Mouse (Mus musculus) neural tube, embryonic 14.5 days (tissue): ENCODE data around the gene Il4i1. TPM values are rescaled to one million over a fixed set of nuclear protein-coding genes. Genes with fewer than 3 reads are reported as not detected.

Experiments used
- ATAC-seq: fragments of 200-750 bp; cut with Nextera tagmentation; 2 replicates; pipeline ENCODE4 v1.8.0; 2017; ENCODE audit warnings: low read depth, mild to moderate bottlenecking, moderate TSS enrichment, moderate library complexity
- H3K27ac ChIP-seq: fragments of 300-500 bp; sonication (generic); 2 replicates; pipeline ENCODE4 v1.5.1; 2014; ENCODE audit warnings: low read depth, mild to moderate bottlenecking, control low read depth, low read length, moderate library complexity, mixed read lengths
- H3K27me3 ChIP-seq: fragments of 300-500 bp; sonication (generic); 2 replicates; pipeline ENCODE4 v1.6.1; 2014; ENCODE audit warnings: low read length; ENCODE audit not compliant: control insufficient read depth, insufficient read depth
- H3K36me3 ChIP-seq: fragments of 300-500 bp; sonication (generic); 2 replicates; pipeline ENCODE4 v1.6.1; 2014; ENCODE audit warnings: low read length, mixed read lengths; ENCODE audit not compliant: control insufficient read depth, insufficient read depth
- H3K4me1 ChIP-seq: fragments of 300-500 bp; sonication (generic); 2 replicates; pipeline ENCODE4 v1.6.1; 2014; ENCODE audit warnings: low read length; ENCODE audit not compliant: control insufficient read depth, insufficient read depth
- H3K4me2 ChIP-seq: fragments of 300-500 bp; sonication (generic); 2 replicates; pipeline ENCODE4 v1.6.1; 2014; ENCODE audit warnings: mild to moderate bottlenecking, low read depth, low read length, control low read depth
- H3K4me3 ChIP-seq: fragments of 300-500 bp; sonication (generic); 2 replicates; pipeline ENCODE4 v1.5.1; 2014; ENCODE audit warnings: low read depth, low read length, control low read depth, mixed read lengths
- H3K9ac ChIP-seq: fragments of 300-500 bp; sonication (generic); replicated peaks from 2 replicates; pipeline ENCODE4 v1.6.1; 2014; ENCODE audit warnings: low read depth, mild to moderate bottlenecking, control low read depth, low read length, mixed read lengths
- H3K9me3 ChIP-seq: fragments of 300-500 bp; sonication (generic); 2 replicates; pipeline ENCODE4 v1.6.1; 2016; ENCODE audit warnings: low read length; ENCODE audit not compliant: control insufficient read depth
- WGBS: fragments of 180-500 bp; shearing (Covaris S2); extraction: QIAGEN DNeasy Blood & Tissue Kit; methylation state at CpG from one replicate; pipeline ENCODE4 v1.1.7; 2014; 5-methylcytosine and 5-hydroxymethylcytosine counted together
- polyA plus RNA-seq: library from polyadenylated mRNA; unstranded; fragments of >200 nt; fragmentation: Nextera tagmentation; extraction: Ambion mirVana; gene quantifications from 2 replicates; pipeline ENCODE4 v1.2.1, GENCODE M21; 2014

Gene Il4i1
- polyA plus RNA-seq, 1 experiment from 2014 or later: 1.7 TPM

DNA sequence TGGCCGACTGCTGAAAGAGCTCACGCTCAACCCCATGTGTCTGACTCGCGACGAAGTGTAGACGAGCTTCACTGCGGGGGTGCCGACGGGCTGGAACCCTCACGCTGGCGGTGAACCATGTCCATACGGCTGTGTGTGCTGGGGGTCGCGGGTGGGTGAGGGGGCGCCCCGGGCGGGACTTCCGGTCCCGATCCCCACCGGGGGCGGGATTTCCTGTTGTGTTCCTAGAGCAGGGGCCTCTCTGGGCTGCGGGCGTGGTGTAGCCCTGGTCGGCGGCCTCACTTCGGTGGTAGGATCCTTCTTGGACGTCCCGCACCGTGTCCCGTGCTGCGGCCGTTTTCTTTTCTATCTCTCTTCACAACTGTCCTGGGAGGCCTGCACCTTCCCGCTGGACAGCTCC is 34.0 kb downstream of the Il4i1 start:
- Histone ChIP-seq H3K27ac (peak overlapping the region; percentile 97), H3K4me2 (peak overlapping the region; percentile 71), H3K9ac (peak overlapping the region; percentile 73), H3K36me3 (peaks cover 19% of the 10 kb centered on the region), H3K4me1 (peaks cover 29% of the 10 kb centered on the region), H3K4me3 (peak overlapping the region; percentile 68), H3K27me3 (no peaks in the 10 kb centered on the region), H3K9me3 (no peaks in the 10 kb centered on the region)
- WGBS: under 1% methylated on average over 32 of the region's 33 CpGs
- ATAC-seq: peak; percentile 44

DNA sequence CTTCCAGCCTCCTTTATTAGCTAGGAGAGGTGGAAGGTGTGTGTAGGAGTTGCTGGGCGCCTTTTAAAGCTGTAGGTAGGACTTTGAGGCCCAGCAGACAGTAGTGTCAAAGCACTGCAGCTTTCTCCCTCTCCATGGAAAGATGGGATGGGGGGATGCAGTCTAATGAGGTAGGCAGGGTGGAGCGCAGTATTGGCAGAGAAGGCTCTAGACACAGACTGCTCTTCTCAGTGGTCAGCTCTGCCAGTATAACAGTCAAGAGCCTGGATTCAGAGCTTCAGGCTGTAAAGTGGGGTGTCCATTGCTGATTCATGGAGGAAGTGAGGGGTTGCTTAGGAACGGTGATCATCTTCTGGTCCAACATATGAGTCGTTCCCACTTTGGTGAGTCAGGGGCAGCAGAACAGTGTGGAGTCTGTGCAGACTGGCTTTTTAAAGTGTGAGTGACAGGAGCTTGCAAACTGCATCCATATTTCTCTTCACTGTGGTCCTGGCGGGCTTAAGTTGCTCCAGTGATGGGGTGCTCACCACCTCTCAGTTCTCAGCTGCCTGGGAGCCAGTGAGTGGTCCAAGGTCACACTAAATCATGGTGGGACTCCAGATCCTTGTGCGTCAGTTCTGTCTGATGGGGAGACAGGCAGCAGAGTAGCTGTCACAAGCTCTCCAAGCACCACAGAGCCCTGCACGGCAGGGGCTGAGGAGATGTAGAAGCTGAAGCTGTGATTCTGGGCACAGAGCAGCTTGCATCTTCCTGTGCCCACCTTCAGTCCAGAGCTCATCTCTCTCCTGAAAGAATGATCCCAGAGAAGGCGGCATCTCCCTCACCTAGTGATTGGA is 34.8 kb downstream of the Il4i1 start:
- WGBS: 82% methylated on average over 8 of the region's 8 CpGs
- no peak overlapping the region for H3K27ac ChIP-seq
- peak overlapping the region; percentile 73 for H3K9ac ChIP-seq
- peaks cover 11% of the 10 kb centered on the region for H3K36me3 ChIP-seq
- H3K9me3 ChIP-seq: no peaks in the 10 kb centered on the region
- H3K27me3 ChIP-seq: no peaks in the 10 kb centered on the region
- peaks cover 30% of the 10 kb centered on the region for H3K4me1 ChIP-seq
- H3K4me2 ChIP-seq: peak overlapping the region; percentile 71
- no peak for ATAC-seq
- H3K4me3 ChIP-seq: peak overlapping the region; percentile 68

DNA sequence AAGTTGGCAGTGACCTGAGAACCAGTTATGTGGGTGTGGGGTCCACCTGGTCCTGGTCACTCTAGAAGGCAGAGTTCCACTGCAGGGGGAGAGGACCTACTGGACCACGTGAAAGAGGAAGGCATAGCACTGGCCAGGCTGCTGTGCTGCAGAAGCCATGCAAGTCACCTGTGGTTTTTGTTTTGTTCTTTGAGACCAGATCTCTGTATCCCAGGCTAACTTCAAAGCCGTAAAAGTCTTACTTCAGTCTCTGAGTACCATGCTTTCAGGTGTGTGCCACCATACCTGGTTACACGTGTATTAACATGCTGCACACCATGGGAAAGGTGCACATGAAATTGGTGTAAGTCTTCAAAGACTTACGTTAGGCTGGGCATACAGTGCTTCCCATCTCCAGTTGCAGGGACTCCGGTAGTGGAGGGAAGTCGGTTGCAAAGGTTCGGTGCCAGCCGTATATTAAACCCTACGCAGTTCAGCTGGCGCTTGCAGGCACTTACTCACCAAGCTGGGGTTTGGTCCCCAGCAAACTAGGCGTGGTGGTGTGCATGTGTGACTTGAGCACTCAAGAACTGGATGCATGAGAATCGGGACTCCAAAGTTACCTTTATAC is 35.5 kb downstream of the Il4i1 start:
- Histone ChIP-seq H3K27ac (no peak overlapping the region), H3K4me3 (no peak overlapping the region), H3K9ac (no peak overlapping the region), H3K4me2 (no peak overlapping the region), H3K4me1 (peaks cover 34% of the 10 kb centered on the region), H3K27me3 (no peaks in the 10 kb centered on the region), H3K36me3 (peaks cover 3% of the 10 kb centered on the region; the same call in 1 of the 2 replicates), H3K9me3 (no peaks in the 10 kb centered on the region)
- no peak for ATAC-seq
- 93% methylated on average over 12 of the region's 12 CpGs for WGBS

DNA sequence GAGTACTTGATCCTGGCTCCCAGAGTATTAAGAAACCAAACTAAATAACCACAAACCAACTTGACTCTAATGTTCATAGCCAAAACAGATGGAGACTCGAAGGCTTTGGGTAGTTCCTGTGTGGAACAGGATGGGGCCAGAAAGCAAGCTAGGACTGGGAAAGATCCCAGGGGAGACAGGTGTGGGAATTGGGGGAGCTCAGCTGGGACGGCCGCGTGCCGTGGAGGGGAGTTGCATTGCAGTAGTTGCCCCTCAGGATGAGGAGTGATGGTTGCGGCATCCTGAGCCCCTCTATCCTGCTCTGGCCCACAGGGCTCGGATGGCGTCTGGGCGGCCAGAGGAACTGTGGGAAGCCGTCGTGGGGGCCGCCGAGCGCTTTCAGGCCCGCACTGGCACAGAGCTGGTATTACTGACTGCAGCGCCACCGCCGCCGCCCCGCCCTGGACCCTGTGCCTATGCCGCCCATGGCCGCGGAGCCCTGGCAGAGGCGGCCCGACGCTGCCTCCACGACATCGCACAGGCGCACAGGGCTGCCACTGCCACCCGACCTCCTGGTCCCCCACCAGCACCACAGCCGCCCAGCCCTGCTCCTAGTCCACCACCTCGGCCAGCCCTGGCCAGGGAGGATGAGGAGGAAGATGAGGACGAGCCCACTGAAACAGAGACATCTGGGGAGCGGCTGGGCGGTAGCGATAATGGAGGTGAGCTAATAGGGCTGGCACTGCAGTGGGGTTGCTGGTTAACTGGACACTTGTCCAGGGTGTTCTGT is 36.3 kb downstream of the Il4i1 start:
- WGBS: 90% methylated on average over 36 of the region's 36 CpGs
- no peak for ATAC-seq

DNA sequence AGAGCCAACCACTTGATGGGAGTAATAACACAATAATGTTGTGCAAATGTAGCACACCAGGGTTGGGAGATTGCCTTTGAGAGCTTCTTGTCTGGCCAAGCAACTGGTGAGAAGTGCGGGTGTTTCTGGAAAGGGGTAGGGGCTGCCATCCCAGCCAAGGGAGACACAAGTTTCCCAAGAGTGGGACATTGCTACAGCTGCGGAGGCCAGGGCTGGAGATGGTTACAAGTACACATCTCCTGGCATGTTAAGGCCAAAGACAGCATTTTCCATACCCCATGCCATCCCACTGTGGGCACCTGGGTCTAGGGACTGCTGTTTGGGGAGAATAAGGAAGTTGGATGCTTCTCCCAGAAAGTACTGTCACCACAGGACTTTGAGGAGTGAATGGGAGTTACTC is 36.9 kb downstream of the Il4i1 start:
- H3K36me3 ChIP-seq: 0 out of 2 replicates have a peak, but pooled peaks cover 2% of the 10 kb centered on the region
- no peak overlapping the region for H3K27ac ChIP-seq
- peaks cover 30% of the 10 kb centered on the region for H3K4me1 ChIP-seq
- no peak overlapping the region for H3K4me2 ChIP-seq
- 94% methylated on average over 2 of the region's 2 CpGs for WGBS
- no peak for ATAC-seq
- no peaks in the 10 kb centered on the region for H3K9me3 ChIP-seq
- H3K4me3 ChIP-seq: no peak overlapping the region
- no peaks in the 10 kb centered on the region for H3K27me3 ChIP-seq
- H3K9ac ChIP-seq: no peak overlapping the region

More for the DNA sequence above, 36.3 kb downstream of the Il4i1 start:
- no peak overlapping the region for H3K27ac ChIP-seq
- no peaks in the 10 kb centered on the region for H3K27me3 ChIP-seq
- H3K4me3 ChIP-seq: no peak overlapping the region
- H3K9me3 ChIP-seq: no peaks in the 10 kb centered on the region
- no peak overlapping the region for H3K4me2 ChIP-seq
- no peak overlapping the region for H3K9ac ChIP-seq
- peaks cover 32% of the 10 kb centered on the region for H3K4me1 ChIP-seq
- 0 out of 2 replicates have a peak, but pooled peaks cover 2% of the 10 kb centered on the region for H3K36me3 ChIP-seq

DNA sequence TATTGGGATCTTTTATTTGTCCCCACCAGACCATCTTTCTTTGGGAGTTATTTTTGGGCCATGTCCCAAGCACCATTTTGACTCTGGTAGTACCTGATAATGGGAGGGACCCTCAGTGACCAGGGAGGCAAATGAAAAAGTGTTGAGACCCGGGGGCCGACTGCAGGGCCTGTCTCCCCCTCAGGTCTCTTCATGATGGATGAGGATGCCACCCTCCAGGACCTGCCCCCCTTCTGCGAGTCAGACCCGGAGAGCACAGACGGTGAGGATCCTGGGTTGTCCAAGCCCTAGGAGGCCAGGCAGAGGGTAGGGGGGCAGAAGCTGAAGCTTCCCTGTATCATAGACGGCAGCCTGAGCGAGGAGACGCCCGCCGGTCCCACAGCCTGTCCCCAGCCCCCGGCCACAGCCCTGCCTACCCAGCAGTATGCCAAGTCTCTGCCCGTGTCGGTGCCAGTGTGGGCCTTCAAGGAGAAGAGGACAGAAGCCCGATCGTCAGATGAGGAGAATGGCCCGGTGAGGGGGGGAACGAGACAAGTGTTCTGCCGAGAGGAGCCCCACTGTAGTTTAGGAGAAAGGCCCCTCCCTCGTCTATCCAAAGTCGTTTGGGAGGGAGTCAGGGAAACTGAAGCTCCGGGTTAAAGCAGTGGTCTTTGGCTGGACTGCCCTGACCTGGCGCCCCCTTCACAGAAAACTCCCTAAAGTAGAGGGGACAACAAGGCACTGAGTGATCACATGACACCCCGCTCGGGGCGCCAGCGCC is 37.6 kb downstream of the Il4i1 start:
- Histone ChIP-seq H3K27ac (peak overlapping the region; percentile 78), H3K9ac (peak overlapping the region; percentile 63), H3K27me3 (no peaks in the 10 kb centered on the region), H3K4me3 (peak overlapping the region; percentile 33), H3K4me2 (peak overlapping the region; percentile 63), H3K9me3 (no peaks in the 10 kb centered on the region), H3K4me1 (peaks cover 37% of the 10 kb centered on the region), H3K36me3 (0 out of 2 replicates have a peak, but pooled peaks cover 2% of the 10 kb centered on the region)
- 32% methylated on average over 25 of the region's 26 CpGs for whole genome bisulfite sequencing
- no peak for ATAC-seq

DNA sequence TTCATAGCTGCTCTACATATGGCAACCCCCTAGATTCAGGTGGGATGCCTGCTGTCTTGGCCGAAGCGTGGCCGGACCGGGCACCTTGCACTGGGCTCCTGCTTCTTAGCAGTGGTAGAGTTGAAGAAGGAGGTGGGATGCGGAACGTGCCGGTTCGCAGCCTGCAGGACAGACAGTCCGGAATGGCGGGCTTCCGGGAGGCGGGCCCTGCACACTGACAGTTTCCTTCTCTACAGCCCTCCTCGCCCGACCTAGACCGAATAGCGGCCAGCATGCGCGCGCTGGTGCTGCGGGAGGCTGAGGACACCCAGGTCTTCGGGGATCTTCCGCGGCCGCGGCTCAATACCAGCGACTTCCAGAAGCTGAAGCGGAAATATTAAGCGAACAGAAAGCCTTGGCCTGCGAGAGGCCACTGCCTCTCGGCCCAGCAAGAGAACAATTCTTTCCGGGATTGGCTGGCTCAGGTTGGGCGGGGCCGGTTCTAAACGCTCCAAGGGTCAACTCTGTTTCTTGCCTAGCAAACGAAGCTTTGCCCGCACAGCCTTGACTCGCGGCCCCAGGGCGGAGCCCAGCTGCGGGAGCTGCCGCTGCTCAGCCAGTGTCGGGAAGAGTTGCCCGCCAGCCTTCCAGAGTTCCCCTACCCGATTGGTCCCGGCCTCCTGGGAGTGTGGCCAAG is 38.3 kb downstream of the Il4i1 start:
- Histone ChIP-seq H3K9ac (peak overlapping the region; percentile 63), H3K4me1 (peaks cover 37% of the 10 kb centered on the region), H3K4me3 (peak overlapping the region; percentile 33), H3K9me3 (no peaks in the 10 kb centered on the region), H3K27ac (peak overlapping the region; percentile 78), H3K27me3 (no peaks in the 10 kb centered on the region), H3K4me2 (peak overlapping the region; percentile 63), H3K36me3 (0 out of 2 replicates have a peak, but pooled peaks cover 2% of the 10 kb centered on the region)
- 0 out of 2 replicates have a peak, but pooled peaks have one; percentile 14 for ATAC-seq
- WGBS: under 1% methylated on average over 45 of the region's 45 CpGs

DNA sequence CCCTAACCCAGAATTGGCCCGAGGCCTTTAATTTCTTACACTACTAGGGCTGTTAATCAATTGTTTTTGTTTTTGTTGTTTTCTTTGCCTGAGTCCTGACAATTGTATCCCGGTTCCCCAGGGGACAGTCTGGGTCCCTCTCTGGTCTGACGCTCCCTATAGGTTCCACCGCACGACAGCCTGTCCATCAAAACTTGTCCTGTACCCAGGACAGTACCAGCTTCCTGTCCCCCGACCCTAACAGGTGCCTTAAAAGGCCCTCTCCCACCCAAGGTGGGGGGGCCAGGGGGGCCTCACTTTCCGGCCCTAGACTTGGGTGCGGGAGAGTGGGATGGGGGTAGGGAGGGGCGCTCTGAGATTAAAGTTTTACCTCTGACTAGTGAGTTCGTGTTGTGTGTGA is 38.8 kb downstream of the Il4i1 start:
- H3K36me3 ChIP-seq: 0 out of 2 replicates have a peak, but pooled peaks cover 2% of the 10 kb centered on the region
- no peaks in the 10 kb centered on the region for H3K27me3 ChIP-seq
- peak overlapping the region; percentile 33 for H3K4me3 ChIP-seq
- 33% methylated on average over 10 of the region's 10 CpGs for WGBS
- peak overlapping the region; percentile 63 for H3K4me2 ChIP-seq
- peak overlapping the region; percentile 78 for H3K27ac ChIP-seq
- H3K9me3 ChIP-seq: no peaks in the 10 kb centered on the region
- H3K9ac ChIP-seq: peak overlapping the region; percentile 63
- ATAC-seq: no peak
- H3K4me1 ChIP-seq: peaks cover 37% of the 10 kb centered on the region
